Mouse (Mus musculus) testis, adult 2 months (tissue): ENCODE measurements around the gene Nwd2.

Source experiments
- CTCF ChIP-seq: fragments of 200-500 bp; IDR thresholded peaks from 2 replicates; pipeline ENCODE4 v1.5.1; 2012; ENCODE audit warnings: low read depth, mild to moderate bottlenecking, inconsistent platforms, low read length, moderate library complexity; ENCODE audit not compliant: control insufficient read depth, insufficient read depth, insufficient replicate concordance
- POLR2A ChIP-seq: fragments of 200-500 bp; IDR thresholded peaks from 2 replicates; pipeline ENCODE4 v1.6.1; 2012; ENCODE audit warnings: low read depth, mild to moderate bottlenecking, inconsistent platforms, low read length, moderate library complexity; ENCODE audit not compliant: control insufficient read depth

DNA sequence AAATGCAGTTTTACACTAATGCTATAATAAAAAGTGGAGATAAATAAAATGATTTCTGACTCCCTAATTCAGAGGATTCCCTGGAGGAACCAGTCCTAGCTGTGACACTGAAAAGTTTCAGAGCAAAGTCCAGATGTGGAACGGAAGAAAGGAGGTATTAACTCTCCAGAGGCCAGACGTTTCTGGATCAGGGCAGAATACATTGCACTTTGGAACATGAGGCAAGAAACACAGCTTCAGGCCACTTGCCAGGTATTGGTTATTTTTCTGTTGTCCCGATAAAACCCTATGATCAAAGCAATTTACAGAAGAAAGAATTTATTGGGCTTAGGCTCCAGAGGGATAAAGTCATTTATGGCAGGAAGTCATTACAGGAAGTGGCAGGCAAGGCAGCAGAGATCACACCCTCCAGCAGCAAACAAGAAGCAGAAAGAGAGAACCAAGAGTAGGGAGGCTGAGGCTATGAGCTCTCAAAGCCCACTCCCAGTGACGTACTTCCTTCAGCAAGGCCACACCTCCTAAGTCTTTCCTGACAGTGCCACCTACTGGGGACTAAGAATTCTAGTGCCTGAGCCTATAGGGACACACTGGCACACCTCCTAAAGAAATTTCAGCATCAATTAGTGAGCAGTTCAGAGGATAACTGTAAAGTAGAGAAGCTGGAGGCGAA, 106.3 kb downstream of the Nwd2 start:
- TF ChIP-seq CTCF: no peak
- no peak for TF ChIP-seq POLR2A
